Mouse (Mus musculus) CD4-positive helper T cell, adult 2 months (primary cell): ENCODE results near the gene Rbm38.
A peak's percentile ranks its signal among the peaks of the same experiment; 100 is the strongest.

Experiments
- DNase-seq: peaks from one replicate; pipeline ENCODE4 v3.0.0-alpha.2; 2012; ENCODE audit warnings: low read depth, missing footprints, low spot score

Gene Rbm38

DNA sequence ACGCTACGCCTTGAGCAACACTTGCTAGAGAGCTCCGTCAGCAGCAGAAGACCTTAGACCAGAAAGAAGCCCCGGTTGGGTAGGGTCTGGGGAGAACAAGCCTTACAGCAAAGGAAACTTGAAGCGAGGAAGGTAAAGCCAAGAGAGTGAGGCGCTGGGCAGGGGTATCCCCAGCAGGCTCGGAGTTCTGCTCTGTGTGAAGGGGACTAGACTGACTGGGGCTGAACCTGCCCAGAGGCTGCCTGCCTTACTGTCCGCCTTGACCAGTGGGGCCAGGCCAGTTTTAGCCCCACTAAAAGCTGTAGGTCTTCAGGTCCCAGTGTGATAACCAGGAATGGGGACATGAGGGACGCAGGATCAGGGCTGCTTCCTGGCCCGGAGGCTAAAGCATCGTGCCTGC, at the start of gene Rbm38:
TSS of gene Rbm38 (plus strand) at position 69 of the 400 bp plus-strand sequence.
- no peak for DNase-seq

DNA sequence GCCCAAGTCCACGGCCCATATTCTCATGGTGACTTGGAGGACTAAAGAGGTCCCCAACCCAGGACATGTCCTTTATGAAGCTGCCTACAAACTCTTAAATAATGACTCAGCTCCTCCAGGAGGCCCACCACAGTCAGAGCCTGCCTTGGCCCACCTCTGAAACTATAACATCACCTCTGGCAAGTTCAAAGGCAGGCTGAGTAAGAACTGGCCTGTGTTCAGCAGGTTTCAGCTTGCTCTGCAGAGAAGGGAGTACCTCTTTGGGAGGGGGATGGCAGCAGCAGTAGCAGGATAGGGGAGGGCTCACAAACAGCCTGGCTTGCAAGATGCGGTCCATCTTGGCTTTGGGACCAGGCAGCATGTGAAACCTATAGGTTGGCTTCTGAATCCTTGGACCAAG, 48.4 kb upstream of the Rbm38 start:
- no peak for DNase-seq

DNA sequence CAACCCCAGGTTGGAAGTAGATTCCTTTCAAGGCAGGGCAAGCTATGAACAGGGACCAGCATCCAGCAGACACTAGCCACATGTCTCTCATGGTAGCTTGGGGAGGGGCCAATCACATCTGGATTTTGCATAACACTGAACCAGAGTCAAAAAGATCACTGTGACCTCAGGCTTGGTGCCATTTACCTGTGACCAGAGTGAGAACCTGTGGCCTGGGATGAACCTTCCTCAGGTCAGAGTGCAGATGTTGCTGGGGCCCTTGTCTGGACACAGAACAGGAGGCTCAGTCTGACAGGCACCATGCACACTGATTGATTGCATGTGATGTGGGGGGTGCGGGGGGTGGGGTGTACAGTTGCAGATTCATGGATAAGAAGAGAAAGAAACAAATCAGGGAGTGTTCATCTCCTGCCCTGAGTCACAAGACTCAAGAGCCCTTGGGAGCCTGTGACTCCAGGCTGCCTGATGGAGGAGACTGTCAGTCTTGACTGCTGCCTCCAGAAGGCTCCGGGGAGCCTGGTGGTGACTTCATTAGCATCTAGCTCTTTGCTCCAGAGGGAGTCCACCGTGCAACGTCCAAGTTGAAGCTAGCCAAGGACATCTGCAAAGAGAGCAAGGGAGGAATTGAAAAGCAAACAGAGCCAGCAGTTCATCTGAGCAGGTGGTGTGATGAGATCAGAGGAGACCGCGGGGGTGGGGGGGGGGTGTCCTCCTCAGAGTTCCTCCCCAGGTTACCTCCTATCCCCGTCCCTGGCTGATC, 46.3 kb upstream of the Rbm38 start:
- DNase-seq: no peak

GRCm38 (mm10) chr2:172974701-172975100, 45.6 kb upstream of the Rbm38 start:
- DNase-seq: no peak

DNA sequence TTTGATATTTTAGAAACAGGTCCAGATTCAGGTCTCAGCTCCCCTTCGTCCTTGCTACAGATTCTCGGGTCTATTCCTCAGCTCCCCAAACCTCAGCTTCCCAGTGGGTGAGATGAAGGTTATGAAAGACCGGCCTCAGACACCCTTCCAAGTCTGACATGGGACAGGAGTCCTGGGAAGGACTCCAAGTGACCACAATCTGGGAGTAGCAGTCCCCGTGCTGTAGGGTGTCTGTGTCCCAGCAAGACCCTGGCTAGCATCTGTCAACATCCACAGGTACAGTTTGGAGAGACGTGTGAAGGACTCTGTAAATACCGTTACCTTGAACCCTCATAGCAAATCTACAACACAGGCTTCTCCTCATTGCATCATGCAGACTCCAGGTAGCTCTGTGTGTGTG, 45.1 kb upstream of the Rbm38 start:
- DNase-seq: no peak

DNA sequence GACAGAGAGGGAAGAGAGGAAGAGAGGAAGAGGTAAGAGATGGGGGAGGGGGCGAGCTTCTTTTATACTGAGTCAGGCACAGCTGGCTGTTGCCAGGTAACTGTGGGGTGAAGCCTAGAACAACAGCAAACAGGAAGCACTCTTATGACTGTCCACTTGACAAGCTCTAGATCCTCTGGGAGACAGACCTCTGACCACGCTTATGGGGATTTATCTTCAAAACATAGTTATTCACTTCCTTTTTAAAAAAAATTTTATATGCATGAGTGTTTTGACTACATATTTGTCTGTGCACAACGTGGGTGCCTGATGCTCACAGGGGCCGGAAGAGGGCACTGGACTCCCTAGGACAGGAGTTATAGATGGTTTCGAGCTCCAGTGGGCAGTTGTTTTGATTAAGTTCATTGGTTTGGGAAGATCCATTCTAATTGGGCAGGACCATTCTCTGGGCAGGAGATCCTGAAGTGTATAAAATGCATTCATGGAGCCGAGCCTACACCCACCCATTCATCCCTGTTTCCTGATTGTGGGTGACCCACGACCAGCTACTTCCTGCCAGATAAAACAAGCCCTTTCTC, 43.5 kb upstream of the Rbm38 start:
- peak; percentile 72 for DNase-seq

- peak; percentile 86 for DNase-seq
Measured at GRCm38 (mm10) chr2:172977409-172978130, 42.7 kb upstream of the Rbm38 start, which contains the start of gene Spo11. Gene Spo11, plus strand, starts transcription at chr2:172977700.

- DNase-seq: peak; percentile 68
Measured at GRCm38 (mm10) chr2:172978131-172978633, 42.1 kb upstream of the Rbm38 start.

DNA sequence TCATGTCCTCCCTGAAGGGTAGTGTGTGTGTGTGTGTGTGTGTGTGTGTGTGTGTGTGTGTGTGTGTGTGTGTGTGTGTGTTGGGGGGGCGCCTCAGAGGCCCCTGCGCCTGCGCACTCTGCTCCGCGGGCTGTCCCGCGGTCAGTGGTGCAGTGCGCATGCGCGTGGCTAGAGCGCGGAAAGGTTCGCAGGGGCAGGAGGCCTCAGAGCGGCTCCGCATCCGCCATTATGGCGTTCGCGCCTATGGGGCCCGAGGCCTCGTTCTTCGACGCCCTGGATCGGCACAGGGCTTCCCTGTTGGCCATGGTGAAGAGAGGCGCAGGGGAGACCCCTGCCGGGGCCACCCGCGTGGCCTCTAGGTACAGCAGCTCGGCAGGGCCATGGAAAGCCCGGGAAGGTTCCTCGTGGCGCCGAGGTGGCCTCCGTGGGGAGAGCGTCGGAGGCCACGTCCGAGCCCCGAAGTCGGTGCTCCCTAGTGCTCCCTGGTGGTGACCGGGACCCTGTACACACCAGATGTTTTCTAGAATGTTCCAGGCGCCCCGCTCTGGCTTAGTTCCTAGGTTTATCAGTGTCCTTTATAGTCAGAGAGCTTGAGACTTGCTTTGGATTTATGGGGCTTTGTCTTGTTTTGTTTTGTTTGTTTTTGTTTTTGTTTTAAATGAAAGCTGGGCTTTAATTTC, 40.5 kb upstream of the Rbm38 start:
- no peak for DNase-seq

DNA sequence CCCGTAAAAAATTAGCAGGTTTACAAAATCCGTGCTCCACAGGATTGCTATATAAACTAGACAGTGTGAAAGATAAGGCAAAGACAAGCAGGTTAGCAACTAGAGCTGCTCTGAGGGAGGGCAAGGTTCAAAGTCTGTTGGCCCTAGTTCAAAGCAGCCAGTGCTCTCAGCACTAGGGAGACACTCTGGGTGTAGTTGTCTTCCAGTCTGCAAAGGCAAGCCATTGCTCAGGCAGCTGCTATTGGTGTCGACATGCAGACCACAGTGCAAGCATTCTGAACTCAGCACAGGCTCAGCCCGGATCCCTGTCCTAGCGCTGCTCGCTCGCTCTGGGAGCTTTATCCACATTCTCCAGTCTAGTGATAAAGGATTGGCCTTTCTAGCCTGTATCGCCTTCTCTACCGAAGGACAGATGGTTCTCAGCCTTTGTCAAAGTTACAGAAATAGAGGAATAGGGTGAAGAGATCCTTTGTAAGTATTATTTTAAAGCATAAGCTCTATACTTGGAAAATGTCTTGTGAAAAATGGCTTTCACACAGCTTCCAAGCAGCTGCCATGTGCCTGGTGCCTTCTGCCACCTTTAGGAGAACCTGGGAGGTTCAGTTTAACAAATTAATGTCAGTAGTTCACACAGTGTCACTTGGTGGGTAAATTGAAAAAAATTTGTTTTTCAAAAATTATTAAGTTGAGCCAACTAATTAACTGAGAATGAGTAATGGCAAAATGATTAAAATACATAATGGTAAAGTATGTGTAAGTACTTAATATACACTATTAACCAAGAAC, 37.3 kb upstream of the Rbm38 start:
- no peak for DNase-seq

DNA sequence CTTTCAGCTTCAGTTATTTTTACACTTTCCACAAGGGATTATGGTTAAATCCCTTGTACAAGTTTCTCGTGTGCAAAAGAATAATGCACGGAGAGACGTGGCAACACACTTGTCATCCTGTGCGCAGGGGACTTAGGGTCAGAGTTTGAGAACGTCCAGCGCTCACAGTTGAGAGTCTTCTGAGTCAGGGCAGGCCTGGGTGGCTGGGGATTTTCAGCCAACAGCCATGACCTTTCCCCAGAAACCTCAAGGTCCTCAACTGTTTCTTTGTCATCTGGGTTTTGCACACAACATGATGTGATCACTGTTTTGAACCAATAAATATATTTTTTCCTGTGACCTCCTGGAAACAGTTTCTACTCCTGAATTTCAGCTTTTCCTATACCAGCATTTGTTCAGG, 30.1 kb upstream of the Rbm38 start:
- no peak for DNase-seq

DNA sequence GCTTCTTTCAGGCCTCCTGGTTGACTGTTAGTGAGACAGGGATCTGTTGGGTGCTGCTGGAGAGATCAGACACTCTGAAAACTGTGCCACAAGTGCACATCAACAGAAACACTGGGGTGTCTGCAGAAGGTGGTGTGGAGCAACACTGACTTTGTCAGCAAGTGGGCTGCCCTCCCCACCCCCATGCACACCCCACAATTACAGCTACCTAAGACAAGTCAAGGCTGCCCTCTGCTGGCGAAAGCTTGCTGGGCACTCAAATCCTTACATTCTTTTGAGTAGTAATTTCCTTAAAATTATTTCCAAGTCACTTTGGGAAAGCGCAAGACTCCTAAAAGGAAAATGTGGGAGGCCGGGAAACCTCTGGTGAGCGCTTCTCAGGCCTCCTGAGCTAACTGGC, 24.1 kb upstream of the Rbm38 start:
- peak; percentile 77 for DNase-seq

GRCm38 (mm10) chr2:172997748-172998147, 22.6 kb upstream of the Rbm38 start:
- no peak for DNase-seq

GRCm38 (mm10) chr2:172998478-172998877, 21.8 kb upstream of the Rbm38 start:
- DNase-seq: no peak

DNA sequence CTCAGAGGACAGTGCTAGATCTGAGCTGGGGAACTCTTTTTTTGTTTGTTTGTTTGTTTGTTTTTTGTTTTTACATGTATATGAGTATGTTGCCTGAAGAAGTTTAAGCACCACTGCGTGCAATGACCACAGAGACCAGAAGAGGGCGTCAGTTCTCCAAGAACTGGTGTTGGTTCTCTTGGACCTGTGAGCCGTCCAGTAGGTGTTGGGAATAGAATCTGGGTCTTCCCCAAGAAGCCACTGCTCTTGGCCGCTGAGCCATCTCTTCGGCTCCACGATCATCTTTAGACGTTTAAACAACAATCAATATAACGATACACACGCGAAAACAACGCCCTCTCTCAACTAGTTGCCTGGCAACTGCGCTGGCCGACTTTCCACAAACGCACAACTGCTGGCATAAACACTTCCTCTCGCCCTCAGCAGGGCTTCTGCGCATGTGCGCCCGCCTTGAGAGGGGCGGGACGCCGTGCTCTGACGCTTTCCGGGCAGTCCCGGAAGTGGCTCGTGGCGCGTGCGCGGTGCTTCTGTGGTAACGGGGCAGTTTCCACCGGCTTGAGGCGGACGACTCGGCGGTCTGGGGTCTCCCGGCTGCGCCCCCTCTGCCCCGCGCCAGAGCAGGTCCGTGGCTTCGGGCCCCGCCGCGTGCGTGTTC, 20.5 kb upstream of the Rbm38 start, which contains the start of gene Rae1:
TSS of gene Rae1 (plus strand) at position 488 of the 655 bp plus-strand sequence.
- peak; percentile 99 for DNase-seq

DNA sequence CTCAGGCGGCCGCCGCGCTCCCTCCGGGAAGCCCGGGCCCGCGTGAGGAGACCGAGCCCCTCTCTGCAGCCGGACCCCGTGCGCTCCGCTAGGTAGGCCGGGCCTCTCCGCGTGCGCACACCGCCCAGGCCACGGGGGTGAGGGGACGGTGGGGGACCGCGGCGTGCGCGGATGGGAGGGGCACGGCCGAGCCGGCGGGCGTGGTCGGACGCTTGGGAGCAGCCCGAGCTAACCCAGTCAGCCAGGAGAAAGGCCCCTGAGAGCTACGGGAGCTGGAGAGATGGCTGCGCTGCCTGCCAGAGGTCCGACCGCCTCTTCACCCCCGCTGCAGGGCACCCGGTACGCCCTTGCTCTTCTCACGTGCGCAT, 20.0 kb upstream of the Rbm38 start:
- no peak for DNase-seq

- no peak for DNase-seq
Measured at GRCm38 (mm10) chr2:173000921-173001320, 19.4 kb upstream of the Rbm38 start.

- DNase-seq: no peak
Measured at GRCm38 (mm10) chr2:173003737-173004136, 16.6 kb upstream of the Rbm38 start.

DNA sequence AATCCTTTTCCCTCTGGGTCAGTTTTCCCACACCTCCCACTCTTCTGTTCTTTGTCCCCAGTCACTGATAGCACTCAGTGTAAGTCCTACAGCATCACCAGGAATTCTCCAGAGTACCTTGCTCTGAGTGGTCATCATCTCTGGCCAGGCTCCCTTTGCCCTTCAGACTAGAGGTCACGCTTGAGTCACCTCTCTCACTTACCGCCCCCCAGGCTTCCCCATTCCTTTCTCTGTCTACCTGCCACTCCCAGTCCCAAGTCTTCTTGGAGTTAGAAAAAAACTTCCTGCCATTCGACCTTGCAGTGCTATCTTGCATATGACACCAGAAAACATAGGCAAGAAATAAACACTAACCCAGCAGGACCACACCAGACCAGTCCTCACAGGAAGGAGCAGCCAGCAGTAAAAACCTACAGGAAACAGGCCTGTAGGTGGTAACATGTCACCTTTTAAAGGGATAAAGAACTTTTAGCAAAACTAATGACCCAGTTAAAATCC, 10.0 kb upstream of the Rbm38 start:
- no peak for DNase-seq

GRCm38 (mm10) chr2:173011440-173011839, 8.9 kb upstream of the Rbm38 start:
- no peak for DNase-seq
